Mouse (Mus musculus): ENCODE data around the gene Olfr95. TPM values are rescaled to one million over a fixed set of nuclear protein-coding genes. Genes with fewer than 3 reads are reported as not detected.

Olfr95 gene
- polyA plus RNA-seq, 1 experiment from 2014 or later = not detected

GRCm38 (mm10) chr17:37200894-37201293 lies 12.0 kb downstream of the Olfr95 start, which contains the start of gene Olfr94:
TSS of gene Olfr94 (minus strand) at chr17:37200994.
- H3K4me1 ChIP-seq (replicated peaks; ENCODE audit: control insufficient read depth, insufficient read depth) = no peaks in the 10 kb centered on the region
- H3K9ac ChIP-seq (ENCODE audit: low read length) = no peak within 1 kb of the TSS
- no peak within 1 kb of the TSS for H3K4me3 ChIP-seq (ENCODE audit: low read depth, low read length)
- H3K9me3 ChIP-seq (ENCODE audit: control insufficient read depth, low read length) = no peaks in the 10 kb centered on the region
- H3K4me2 ChIP-seq (replicated peaks; ENCODE audit: low read depth) = no peak within 1 kb of the TSS
- H3K27ac ChIP-seq (replicated peaks) = no peak within 1 kb of the TSS
- TF ChIP-seq EP300 (optimal IDR thresholded peaks at IDR 0.05) (no peak), CTCF (IDR thresholded peaks at IDR 0.05; ENCODE audit: low read depth) (no peak)
- no peak for DNase-seq (ENCODE audit: low spot score)
- H3K27me3 ChIP-seq (ENCODE audit: control insufficient read depth, insufficient read depth, low read length) = no peaks in the 10 kb centered on the region
- no peak for ATAC-seq (ENCODE audit: low FRiP score, low TSS enrichment)
- no peaks in the 10 kb centered on the region for H3K36me3 ChIP-seq (ENCODE audit: control insufficient read depth, insufficient read depth, low read length)
- WGBS = 85% methylated on average over 2 of the region's 2 CpGs

GRCm38 (mm10) chr17:37196845-37197724 lies 15.8 kb downstream of the Olfr95 start:
- Histone ChIP-seq H3K27ac (replicated peaks) (no peak overlapping the region), H3K9ac (ENCODE audit: low read length) (peak overlapping the region; percentile 51; the same call in 1 of the 2 replicates), H3K4me3 (ENCODE audit: low read depth, low read length) (peak overlapping the region; percentile 44), H3K9me3 (ENCODE audit: control insufficient read depth, low read length) (no peaks in the 10 kb centered on the region), H3K4me1 (replicated peaks; ENCODE audit: control insufficient read depth, insufficient read depth) (no peaks in the 10 kb centered on the region), H3K36me3 (ENCODE audit: control insufficient read depth, insufficient read depth, low read length) (no peaks in the 10 kb centered on the region), H3K27me3 (ENCODE audit: control insufficient read depth, insufficient read depth, low read length) (no peaks in the 10 kb centered on the region; the same call in 1 of the 2 replicates), H3K4me2 (replicated peaks; ENCODE audit: low read depth) (peak overlapping the region; percentile 79)
- 1% methylated on average over 76 of the region's 77 CpGs for WGBS
- TF ChIP-seq CTCF (IDR thresholded peaks at IDR 0.05; ENCODE audit: low read depth) (peak; percentile 27; the same call in 1 of the 2 replicates), EP300 (optimal IDR thresholded peaks at IDR 0.05) (no peak)
- DNase-seq (ENCODE audit: low spot score) (peak; percentile 28), ATAC-seq (ENCODE audit: low FRiP score, low TSS enrichment) (peak; percentile 61)

GRCm38 (mm10) chr17:37194782-37195181 lies 18.1 kb downstream of the Olfr95 start:
- Histone ChIP-seq H3K27ac (replicated peaks) (no peak overlapping the region), H3K4me1 (replicated peaks; ENCODE audit: control insufficient read depth, insufficient read depth) (no peaks in the 10 kb centered on the region), H3K27me3 (ENCODE audit: control insufficient read depth, insufficient read depth, low read length) (no peaks in the 10 kb centered on the region; the same call in 1 of the 2 replicates), H3K4me2 (replicated peaks; ENCODE audit: low read depth) (no peak overlapping the region), H3K36me3 (ENCODE audit: control insufficient read depth, insufficient read depth, low read length) (no peaks in the 10 kb centered on the region), H3K9ac (ENCODE audit: low read length) (no peak overlapping the region), H3K9me3 (ENCODE audit: control insufficient read depth, low read length) (no peaks in the 10 kb centered on the region), H3K4me3 (ENCODE audit: low read depth, low read length) (no peak overlapping the region)
- DNase-seq (ENCODE audit: low spot score) = no peak
- peak; percentile 42; the same call in 1 of the 2 replicates for ATAC-seq (ENCODE audit: low FRiP score, low TSS enrichment)
- TF ChIP-seq CTCF (IDR thresholded peaks at IDR 0.05; ENCODE audit: low read depth) (no peak), EP300 (optimal IDR thresholded peaks at IDR 0.05) (no peak)
- 32% methylated on average over 5 of the region's 5 CpGs for WGBS

GRCm38 (mm10) chr17:37193656-37194055 lies 19.3 kb downstream of the Olfr95 start, which contains the start of gene Ubd:
TSS of gene Ubd (plus strand) at chr17:37193892.
- no peak within 1 kb of the TSS for H3K4me3 ChIP-seq (ENCODE audit: low read depth, low read length)
- no peak within 1 kb of the TSS for H3K9ac ChIP-seq (ENCODE audit: low read length)
- H3K36me3 ChIP-seq (ENCODE audit: control insufficient read depth, insufficient read depth, low read length) = no peaks in the 10 kb centered on the region
- no peak within 1 kb of the TSS for H3K4me2 ChIP-seq (replicated peaks; ENCODE audit: low read depth)
- WGBS = 87% methylated on average over 2 of the region's 2 CpGs
- no peaks in the 10 kb centered on the region for H3K9me3 ChIP-seq (ENCODE audit: control insufficient read depth, low read length)
- H3K4me1 ChIP-seq (replicated peaks; ENCODE audit: control insufficient read depth, insufficient read depth) = no peaks in the 10 kb centered on the region
- TF ChIP-seq CTCF (IDR thresholded peaks at IDR 0.05; ENCODE audit: low read depth) (no peak), EP300 (optimal IDR thresholded peaks at IDR 0.05) (no peak)
- DNase-seq (ENCODE audit: low spot score) (no peak), ATAC-seq (ENCODE audit: low FRiP score, low TSS enrichment) (no peak)
- H3K27ac ChIP-seq (replicated peaks) = no peak within 1 kb of the TSS
- no peaks in the 10 kb centered on the region; the same call in 1 of the 2 replicates for H3K27me3 ChIP-seq (ENCODE audit: control insufficient read depth, insufficient read depth, low read length)

- Histone ChIP-seq H3K4me3 (ENCODE audit: low read depth, low read length) (no peak overlapping the region), H3K9me3 (ENCODE audit: control insufficient read depth, low read length) (no peaks in the 10 kb centered on the region), H3K4me1 (replicated peaks; ENCODE audit: control insufficient read depth, insufficient read depth) (no peaks in the 10 kb centered on the region), H3K27me3 (ENCODE audit: control insufficient read depth, insufficient read depth, low read length) (no peaks in the 10 kb centered on the region; the same call in 1 of the 2 replicates), H3K36me3 (ENCODE audit: control insufficient read depth, insufficient read depth, low read length) (no peaks in the 10 kb centered on the region), H3K27ac (replicated peaks) (no peak overlapping the region), H3K4me2 (replicated peaks; ENCODE audit: low read depth) (no peak overlapping the region), H3K9ac (ENCODE audit: low read length) (no peak overlapping the region)
- DNase-seq (ENCODE audit: low spot score) (no peak), ATAC-seq (ENCODE audit: low FRiP score, low TSS enrichment) (no peak)
- TF ChIP-seq CTCF (IDR thresholded peaks at IDR 0.05; ENCODE audit: low read depth) = no peak
- TF ChIP-seq EP300 (optimal IDR thresholded peaks at IDR 0.05) = no peak
These were observed 19.9 kb downstream of the Olfr95 start for GRCm38 (mm10) chr17:37193032-37193431.

DNA sequence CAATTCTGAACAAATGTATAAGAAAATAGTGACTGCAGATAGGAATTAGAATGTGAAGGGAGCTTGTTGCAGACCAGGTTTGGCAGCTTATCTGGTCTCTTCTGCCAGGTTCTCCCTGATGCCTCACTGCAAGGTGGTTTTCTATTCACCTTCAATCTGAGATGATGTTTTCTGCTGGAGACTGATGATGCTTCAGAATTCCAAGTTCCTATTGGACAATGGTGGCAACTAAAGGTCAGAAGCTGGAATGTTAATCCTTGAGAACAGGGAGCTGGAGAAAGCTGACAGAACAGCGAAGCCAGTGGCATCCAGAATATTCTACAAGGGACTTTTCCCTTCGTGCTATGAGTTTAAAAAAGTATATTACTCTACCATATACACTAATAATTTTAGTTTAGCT lies 22.2 kb downstream of the Olfr95 start:
- H3K36me3 ChIP-seq (ENCODE audit: control insufficient read depth, insufficient read depth, low read length) = no peaks in the 10 kb centered on the region
- H3K27me3 ChIP-seq (ENCODE audit: control insufficient read depth, insufficient read depth, low read length) = no peaks in the 10 kb centered on the region; the same call in 1 of the 2 replicates
- DNase-seq (ENCODE audit: low spot score) = no peak
- no peaks in the 10 kb centered on the region for H3K4me1 ChIP-seq (replicated peaks; ENCODE audit: control insufficient read depth, insufficient read depth)
- no peaks in the 10 kb centered on the region for H3K9me3 ChIP-seq (ENCODE audit: control insufficient read depth, low read length)
- ATAC-seq (ENCODE audit: low FRiP score, low TSS enrichment) = no peak
- TF ChIP-seq CTCF (IDR thresholded peaks at IDR 0.05; ENCODE audit: low read depth) = no peak
- TF ChIP-seq EP300 (optimal IDR thresholded peaks at IDR 0.05) = no peak
- H3K4me2 ChIP-seq (replicated peaks; ENCODE audit: low read depth) = no peak overlapping the region
- WGBS = 33% methylated on average over 2 of the region's 2 CpGs
- H3K4me3 ChIP-seq (ENCODE audit: low read depth, low read length) = no peak overlapping the region
- no peak overlapping the region for H3K9ac ChIP-seq (ENCODE audit: low read length)
- H3K27ac ChIP-seq (replicated peaks) = no peak overlapping the region
